Comparison of ENCODE assay signal across 1 mouse cellular context in the genomic region with DNA sequence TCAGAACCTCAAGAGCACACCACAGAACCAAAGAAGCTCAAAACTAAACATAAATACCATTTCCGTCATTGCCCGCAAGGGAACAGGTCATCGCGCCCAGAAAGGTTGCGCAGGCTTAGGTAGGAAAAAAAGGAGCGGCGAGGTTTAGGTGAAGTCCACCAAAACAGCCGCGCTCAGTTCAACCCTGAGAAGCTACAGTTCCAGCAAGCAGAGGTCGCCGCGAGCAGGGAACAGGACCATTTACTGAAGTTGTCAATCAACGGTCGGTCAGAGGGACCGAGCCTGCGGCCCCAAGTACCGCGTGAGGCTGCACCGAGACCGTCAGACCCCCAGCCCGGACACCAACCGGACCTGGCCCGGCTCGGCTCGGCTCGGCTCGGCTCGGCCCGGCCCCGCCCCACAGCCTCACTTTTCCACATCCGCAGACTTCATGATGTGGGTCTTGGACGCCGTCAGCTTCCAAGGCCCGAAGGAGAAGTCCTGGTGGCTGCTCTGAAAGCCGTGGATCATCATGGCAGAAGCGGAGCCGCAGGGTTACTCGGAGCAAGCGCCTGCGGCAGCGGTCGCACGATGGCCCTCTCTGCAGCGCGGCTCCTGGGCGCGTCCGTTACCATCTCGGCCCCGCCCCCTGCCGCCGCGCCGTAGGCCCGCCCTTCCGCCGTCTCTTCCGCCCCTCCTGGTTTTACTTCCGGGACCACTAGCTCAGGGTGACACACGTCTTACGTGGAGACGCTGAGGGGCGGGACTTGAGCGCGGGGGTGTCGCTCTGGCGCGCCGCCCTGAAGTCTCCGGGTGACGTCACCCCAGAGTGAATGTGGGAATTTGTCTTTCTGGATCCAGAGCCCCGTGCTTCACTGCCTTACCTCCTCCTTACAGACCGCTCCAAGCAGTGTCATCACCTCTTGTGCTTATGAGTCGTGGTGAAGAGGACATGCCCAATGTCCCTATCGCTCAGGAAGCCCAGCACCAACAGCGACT.
TF ChIP-seq lines count a peak whose summit lies in the region.

Gene Tiprl (minus strand): TSS at position 676 of the 978 bp plus-strand sequence.

TF ChIP-seq in CH12.LX, 34 proteins besides CTCF, POLR2A, EP300 and RAD21 (continued from another document):
- no peak for TF ChIP-seq MEF2A (IDR thresholded peaks at IDR 0.05; ENCODE audit: borderline replicate concordance, low read depth, low read length)
- no peak; the same call in 1 of the 2 replicates for TF ChIP-seq GABPA (IDR thresholded peaks at IDR 0.05; ENCODE audit: insufficient replicate concordance, low read depth, low read length)
- peak; percentile 81 for TF ChIP-seq JUN (IDR thresholded peaks at IDR 0.05; ENCODE audit: insufficient read depth, low read depth, low read length)
- no peak for TF ChIP-seq MAFK (IDR thresholded peaks at IDR 0.05; ENCODE audit: insufficient replicate concordance, low read length)
- TF ChIP-seq SIN3A (IDR thresholded peaks at IDR 0.05; ENCODE audit: low read length), result peak; percentile 76
- TF ChIP-seq KAT2A (IDR thresholded peaks at IDR 0.05; ENCODE audit: insufficient replicate concordance, low read length), result peak; percentile 85; the same call in 1 of the 2 replicates
- TF ChIP-seq MAX (IDR thresholded peaks at IDR 0.05; ENCODE audit: low read length), result peak; percentile 73; the same call in 1 of the 2 replicates
- no peak for TF ChIP-seq BHLHE40 (IDR thresholded peaks at IDR 0.05; ENCODE audit: low read depth, low read length)
- TF ChIP-seq NRF1 (IDR thresholded peaks at IDR 0.05; ENCODE audit: low read depth, low read length), result 0 out of 2 replicates have a peak, but pooled peaks have one; percentile 36
- peak; percentile 76 for TF ChIP-seq JUND (conservative IDR thresholded peaks at IDR 0.05; ENCODE audit: low read depth, low read length)
- no peak for TF ChIP-seq USF1 (IDR thresholded peaks at IDR 0.05; ENCODE audit: low read depth, low read length)
- TF ChIP-seq TBP (conservative IDR thresholded peaks at IDR 0.05; ENCODE audit: low read depth, low read length), result 0 out of 2 replicates have a peak, but pooled peaks have one; percentile 38
- TF ChIP-seq CHD1 (IDR thresholded peaks at IDR 0.05; ENCODE audit: low read depth, low read length), result no peak; the same call in 1 of the 2 replicates
- no peak for TF ChIP-seq USF2 (conservative IDR thresholded peaks at IDR 0.05; ENCODE audit: low read depth, low read length)
- 0 out of 2 replicates have a peak, but pooled peaks have one; percentile 17 for TF ChIP-seq ETS1 (conservative IDR thresholded peaks at IDR 0.05; ENCODE audit: low read depth, low read length)
- TF ChIP-seq ZMIZ1 (IDR thresholded peaks at IDR 0.05; ENCODE audit: low read depth, low read length), result peak; percentile 76; the same call in 1 of the 2 replicates
- TF ChIP-seq ZC3H11A (IDR thresholded peaks at IDR 0.05; ENCODE audit: low read depth, low read length), result no peak
- no peak for TF ChIP-seq SMC3 (IDR thresholded peaks at IDR 0.05; ENCODE audit: low read depth, low read length)
- no peak for TF ChIP-seq ZKSCAN1 (IDR thresholded peaks at IDR 0.05; ENCODE audit: borderline replicate concordance, low read depth, low read length)
- TF ChIP-seq ELF1 (IDR thresholded peaks at IDR 0.05; ENCODE audit: low read depth, low read length), result peak; percentile 92
- no peak; the same call in none of the 2 replicates for TF ChIP-seq MXI1 (IDR thresholded peaks at IDR 0.05; ENCODE audit: low read depth, low read length)
- no peak for TF ChIP-seq MYC (IDR thresholded peaks at IDR 0.05; ENCODE audit: low read depth, low read length)
- peak; percentile 72; the same call in 1 of the 2 replicates for TF ChIP-seq TCF12 (IDR thresholded peaks at IDR 0.05; ENCODE audit: low read depth, low read length)
- peak; percentile 85 for TF ChIP-seq NELFE (IDR thresholded peaks at IDR 0.05; ENCODE audit: low read depth, low read length)
TF ChIP-seq in CH12.LX: peak in this region for 18.
